Mouse (Mus musculus) mouse trophoblast stem cell (cell line): Measurements from ENCODE around the gene Prdm12.

Source experiments
- in situ Hi-C, 2 experiments: fragments of 300-500 bp; cut with MseI, MboI; formaldehyde crosslinking; loops; 2 replicates in 1 of 2; 3 replicates in 1 of 2; pipeline ENCODE4 v1.15.1; 2025

The Prdm12 gene

GRCm38 (mm10) chr2:31639901-31640608 is at the start of gene Prdm12:
Prdm12 (plus strand) TSS chr2:31640037.
- in situ Hi-C loops, result no loop called here

GRCm38 (mm10) chr2:31591799-31592484 is 47.9 kb upstream of the Prdm12 start:
- in situ Hi-C loops, result no loop called here

DNA sequence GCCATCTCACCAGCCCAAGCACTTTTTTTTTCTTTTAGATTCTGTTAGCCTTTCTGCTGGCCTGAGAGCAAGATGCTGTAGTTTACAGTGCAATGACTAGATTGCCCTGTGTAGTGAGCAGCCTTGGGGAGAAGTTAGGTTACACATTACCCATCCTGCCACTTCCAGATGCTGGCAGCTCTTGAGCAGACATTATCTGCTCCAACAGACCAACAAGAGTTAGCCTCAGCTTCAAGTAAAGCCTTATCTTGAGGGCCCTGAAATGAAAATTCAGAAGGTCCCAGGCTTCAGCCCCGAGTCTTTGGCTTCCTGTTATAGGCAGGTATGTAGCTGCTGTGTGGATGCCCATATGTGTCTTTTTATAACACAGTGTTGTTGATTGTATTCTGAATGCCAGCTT is 32.3 kb upstream of the Prdm12 start:
- in situ Hi-C loops, result no loop called here

DNA sequence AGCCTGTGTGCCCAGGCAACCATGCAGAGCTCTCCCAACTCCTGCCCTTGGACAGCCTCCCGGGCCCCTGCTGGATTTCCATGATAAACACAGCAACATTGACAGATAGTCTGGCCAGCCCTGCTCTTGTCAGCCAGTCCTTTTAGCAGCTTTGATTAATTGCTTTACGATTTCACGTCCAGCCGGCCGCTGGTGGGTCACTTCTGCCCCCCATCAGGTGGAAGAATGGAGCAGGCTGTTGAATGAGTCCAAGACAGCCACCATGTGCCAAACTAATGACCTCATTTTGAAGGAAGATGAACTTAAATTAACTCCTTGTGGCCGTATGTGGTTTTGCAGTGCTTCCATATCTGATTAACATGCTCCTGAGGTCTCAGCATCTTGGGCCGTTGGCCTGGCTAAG is 30.0 kb upstream of the Prdm12 start:
- in situ Hi-C loops, result no loop called here

DNA sequence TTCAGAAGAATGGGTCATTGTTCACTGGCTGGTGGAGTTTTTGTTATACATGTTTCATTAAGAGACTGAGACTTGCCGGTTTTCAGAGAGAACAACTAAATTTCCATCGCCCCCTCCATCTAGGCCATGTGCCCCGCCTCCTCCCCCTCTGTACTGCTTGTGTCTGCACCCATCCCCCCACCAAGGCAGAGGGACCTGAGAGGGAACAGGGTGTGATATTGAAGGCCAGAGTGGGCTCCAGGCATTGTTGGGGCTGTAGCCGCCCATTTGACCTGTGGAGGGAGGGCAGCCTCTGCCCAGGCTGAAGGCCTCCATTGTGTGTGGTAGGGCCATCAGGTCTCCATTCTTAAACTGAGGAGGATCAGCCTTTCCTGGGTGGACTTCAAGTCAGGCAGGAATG is 28.9 kb upstream of the Prdm12 start:
- in situ Hi-C loops, result no loop called here

- in situ Hi-C loops, result no loop called here
Measured at GRCm38 (mm10) chr2:31611400-31611799, 28.4 kb upstream of the Prdm12 start.

- in situ Hi-C loops, result no loop called here
Measured at GRCm38 (mm10) chr2:31612627-31613026, 27.2 kb upstream of the Prdm12 start.

DNA sequence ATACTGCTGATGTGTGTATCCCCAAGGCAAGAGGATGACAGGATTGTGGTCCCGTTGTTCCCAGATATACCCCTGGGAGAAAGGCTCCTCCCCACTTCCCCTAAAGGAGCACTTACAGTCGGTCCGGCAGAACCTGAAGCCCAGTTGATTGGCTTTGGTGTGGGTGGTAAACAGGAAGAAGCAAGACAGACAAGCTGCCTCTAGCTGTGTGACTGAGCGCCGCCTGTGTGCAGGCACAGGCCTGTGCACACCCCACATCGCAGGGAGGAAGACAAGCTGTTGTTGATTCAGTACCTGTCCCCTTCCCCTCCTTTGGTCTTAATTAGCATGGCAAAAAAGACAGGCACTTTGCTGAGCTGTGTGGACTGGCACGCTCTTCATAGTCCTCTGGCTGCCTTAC is 26.1 kb upstream of the Prdm12 start:
- in situ Hi-C loops, result no loop called here

- in situ Hi-C loops, result no loop called here
Measured at GRCm38 (mm10) chr2:31618484-31619161, 21.2 kb upstream of the Prdm12 start.

- in situ Hi-C loops, result no loop called here
Measured at GRCm38 (mm10) chr2:31619208-31619607, 20.6 kb upstream of the Prdm12 start.

- in situ Hi-C loops, result no loop called here
Measured at GRCm38 (mm10) chr2:31633531-31633930, 6.3 kb upstream of the Prdm12 start.

DNA sequence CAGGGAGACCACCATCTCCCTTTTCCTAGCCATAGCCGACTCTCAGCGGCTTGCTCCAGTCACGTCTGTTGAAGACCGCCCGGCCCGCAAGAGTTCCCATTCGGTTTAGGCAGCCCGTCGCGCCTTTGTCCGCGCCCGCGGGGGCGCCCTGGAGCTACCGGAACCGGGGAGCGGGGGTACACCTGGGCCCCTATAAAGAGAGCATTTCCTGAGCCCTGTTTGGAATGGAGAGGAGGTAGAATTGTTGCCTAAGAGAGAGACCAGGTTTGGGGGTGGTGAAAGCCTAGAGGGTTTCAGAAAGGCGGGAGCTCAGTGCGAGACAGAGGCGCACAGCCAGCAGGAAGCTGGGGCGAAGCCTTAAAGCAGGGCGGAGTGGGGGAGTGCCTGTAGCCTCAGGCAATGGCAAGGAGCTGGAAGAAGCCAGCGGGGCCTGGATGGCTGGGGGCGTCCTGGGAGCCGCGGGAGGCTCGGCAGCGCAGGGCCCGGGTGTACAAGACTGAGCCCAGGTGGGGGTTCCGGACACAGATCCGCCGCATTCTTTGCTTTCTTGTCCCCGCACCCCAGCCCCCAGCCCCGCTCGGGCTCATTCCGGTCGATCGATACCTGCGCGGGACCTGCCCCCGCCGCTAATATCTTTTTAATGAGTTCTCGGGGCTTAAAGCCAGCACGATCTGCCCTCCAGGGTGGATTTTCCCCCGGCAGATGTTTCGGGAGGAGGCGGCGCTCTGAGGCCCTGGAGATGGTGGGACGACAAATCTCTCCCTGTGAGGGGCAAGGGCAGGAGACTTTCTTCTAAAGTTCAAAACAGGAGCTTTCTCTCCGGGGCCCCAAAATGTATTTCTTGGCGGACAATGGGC is 4.3 kb upstream of the Prdm12 start:
- in situ Hi-C loops, result no loop called here

GRCm38 (mm10) chr2:31636138-31636741 is 3.6 kb upstream of the Prdm12 start:
- in situ Hi-C loops, result no loop called here

DNA sequence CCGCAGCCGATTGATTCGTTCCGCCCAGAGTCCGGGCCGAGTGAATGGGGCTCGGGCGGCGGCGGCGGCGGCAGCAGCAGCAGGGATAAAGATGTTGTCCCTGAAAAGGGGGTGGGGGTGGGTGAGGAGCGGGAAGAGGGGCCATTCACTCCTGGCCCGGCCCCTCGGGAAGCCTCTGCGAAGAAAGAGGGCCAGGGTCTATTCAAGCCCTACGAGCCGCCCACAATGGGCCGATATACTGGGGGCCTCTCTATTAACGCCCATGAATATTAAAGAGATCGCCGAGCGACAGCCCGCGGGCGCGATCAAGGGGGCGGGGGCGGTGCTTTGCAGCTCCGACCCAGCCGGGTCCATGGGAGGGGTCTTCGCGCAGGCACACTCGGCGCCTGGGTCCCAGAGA is 3.1 kb upstream of the Prdm12 start:
- in situ Hi-C loops, result no loop called here

- in situ Hi-C loops, result no loop called here
Measured at GRCm38 (mm10) chr2:31637311-31637710, 2.5 kb upstream of the Prdm12 start.

DNA sequence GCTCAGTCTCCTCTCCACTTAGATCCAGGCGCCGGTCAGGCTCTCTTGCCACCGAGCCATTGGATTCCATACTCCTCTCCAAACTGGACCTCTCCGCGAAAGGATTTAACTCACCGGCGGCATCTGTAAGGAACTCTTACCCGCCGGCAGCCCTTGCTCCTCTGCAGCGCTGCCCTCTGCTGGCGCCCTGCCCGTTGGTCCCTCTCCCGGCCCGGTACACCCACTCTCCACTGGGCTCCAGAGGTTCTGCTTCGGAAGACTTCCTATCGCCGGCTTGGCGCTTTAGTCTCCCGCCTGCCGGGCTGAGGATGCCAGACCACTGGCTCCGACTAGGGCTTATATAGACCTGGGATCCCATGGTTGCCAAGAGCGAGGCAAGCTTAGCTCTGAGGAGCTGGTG is 2.0 kb upstream of the Prdm12 start:
- in situ Hi-C loops, result no loop called here

GRCm38 (mm10) chr2:31638581-31639465 is 1.0 kb upstream of the Prdm12 start:
- in situ Hi-C loops, result no loop called here

- in situ Hi-C loops, result no loop called here
Measured at GRCm38 (mm10) chr2:31639466-31639760, 424 bp upstream of the Prdm12 start.

DNA sequence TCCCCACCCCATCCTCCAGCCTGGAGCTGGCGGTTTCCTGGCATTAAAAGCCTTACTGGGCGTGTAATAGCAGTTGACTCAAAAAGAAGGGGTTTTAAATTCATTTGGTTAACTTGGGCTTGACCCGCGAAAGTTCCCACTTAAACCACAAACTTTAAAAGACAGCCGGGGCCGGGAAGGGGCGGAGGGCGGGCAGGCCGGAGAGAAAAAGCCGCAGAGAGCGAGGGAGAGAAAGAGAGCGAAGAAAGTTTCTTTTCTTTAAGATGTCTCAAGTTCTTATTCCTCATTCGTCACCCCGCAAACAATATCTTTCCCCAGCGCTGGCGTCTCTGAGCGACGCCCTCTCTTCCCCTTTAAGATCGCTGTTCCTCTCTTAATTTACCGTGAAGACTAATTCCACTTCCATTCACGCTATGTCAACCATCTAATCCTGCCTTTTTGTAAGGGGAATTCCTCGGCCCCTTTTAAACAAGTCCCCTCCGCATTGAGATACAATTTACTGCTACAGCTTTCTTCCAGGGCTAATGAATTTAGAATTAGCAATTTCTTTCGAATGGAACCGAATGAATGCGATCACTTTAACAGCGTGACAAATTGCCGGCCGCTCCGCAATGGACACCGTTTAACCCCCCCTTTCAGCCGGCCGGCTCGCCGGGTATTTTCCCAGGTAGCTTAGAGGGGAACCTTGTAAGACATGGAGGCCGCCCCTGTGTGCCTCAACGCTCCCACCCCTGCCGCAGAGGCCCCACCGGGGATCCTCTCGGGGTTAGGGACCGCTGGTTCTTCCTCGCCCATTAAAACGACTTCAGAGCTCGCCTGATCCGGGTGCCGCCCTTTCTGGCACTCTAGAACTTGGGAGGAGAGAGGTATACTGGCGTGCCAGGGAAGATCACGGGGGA is 1.0 kb downstream of the Prdm12 start:
- in situ Hi-C loops, result no loop called here

- in situ Hi-C loops, result no loop called here
Measured at GRCm38 (mm10) chr2:31641508-31641830, 1.6 kb downstream of the Prdm12 start.
